Mouse (Mus musculus) thymus, adult 2 months (tissue): ENCODE measurements around the gene Klra5.

Experiments used
- CTCF ChIP-seq: fragments of 200-500 bp; IDR thresholded peaks from 2 replicates; pipeline ENCODE4 v1.5.1; 2012; ENCODE audit warnings: mild to moderate bottlenecking, control low read depth, low read length, moderate library complexity, borderline replicate concordance; ENCODE audit not compliant: control insufficient read depth, poor library complexity, insufficient read depth; ENCODE audit errors: extremely low read depth
- POLR2A ChIP-seq: fragments of 200-500 bp; IDR thresholded peaks from 2 replicates; pipeline ENCODE4 v1.6.1; 2012; ENCODE audit warnings: mild to moderate bottlenecking, low read length, control low read depth, moderate library complexity; ENCODE audit not compliant: control insufficient read depth, poor library complexity, insufficient read depth; ENCODE audit errors: extremely low read depth

DNA sequence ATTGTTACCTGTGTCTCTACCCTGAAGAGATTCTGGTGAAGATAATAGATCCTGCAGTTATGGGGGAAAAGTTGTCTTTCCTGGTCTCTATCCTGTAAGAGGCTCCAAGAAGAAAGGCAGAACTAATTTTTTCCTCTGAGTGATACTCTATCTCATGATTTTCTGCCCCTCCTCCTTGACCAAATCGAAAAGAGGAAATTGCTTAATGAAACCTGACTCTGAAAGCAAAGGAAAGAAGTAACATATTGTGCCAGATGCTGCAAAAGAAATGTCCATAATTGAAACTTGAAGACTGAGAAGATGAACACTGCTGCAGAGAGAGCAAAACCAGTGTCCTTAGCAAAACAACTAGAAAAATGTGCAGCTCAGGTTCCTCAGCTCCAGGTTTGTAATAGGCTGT is 40.9 kb downstream of the Klra5 start, which contains the start of gene Klra17:
- TF ChIP-seq POLR2A (no peak), CTCF (no peak)
